Mouse (Mus musculus): ENCODE measurements at regions not wholly inside any gene's neighbourhood (a gene's known extent, or its start where the extent isn't known, plus 50 kb on each side); places are given as distances from the start of the nearest gene placed in this dataset.
A peak's percentile ranks its signal among the peaks of the same experiment; 100 is the strongest.

DNA sequence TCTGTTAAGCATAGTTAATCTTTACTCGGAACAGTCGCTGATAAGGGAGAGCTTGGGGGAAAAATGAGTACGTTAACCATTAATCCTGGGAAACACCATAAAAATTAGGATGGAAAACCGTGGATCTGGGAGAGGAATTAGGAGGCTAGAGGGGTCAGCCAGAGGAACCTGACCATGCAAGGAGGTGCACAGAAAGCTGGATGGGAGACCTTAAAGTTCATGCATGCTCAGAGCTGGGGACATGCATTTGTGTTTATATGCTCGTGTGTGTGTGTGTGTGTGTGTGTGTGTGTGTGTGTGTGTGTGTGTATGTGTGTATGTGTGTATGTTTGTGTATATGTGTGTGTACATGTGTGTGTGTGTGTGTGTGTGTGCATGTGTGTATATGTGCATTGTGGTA lies 143.2 kb upstream of the Irf2bp2 start:
- no peak overlapping the region for H3K4me3 ChIP-seq (ENCODE audit: insufficient read depth, low read length)
- H3K27ac ChIP-seq (ENCODE audit: insufficient read depth, low read length) = peak overlapping the region; percentile 96
- no peak for TF ChIP-seq CTCF (IDR thresholded peaks at IDR 0.05; ENCODE audit: borderline replicate concordance, insufficient read depth, low read length)
- no peak for TF ChIP-seq POLR2A (IDR thresholded peaks at IDR 0.05; ENCODE audit: low read depth, low read length)
- peaks cover 14% of the 10 kb centered on the region for H3K4me1 ChIP-seq (ENCODE audit: control insufficient read depth, insufficient read depth, low read length)

DNA sequence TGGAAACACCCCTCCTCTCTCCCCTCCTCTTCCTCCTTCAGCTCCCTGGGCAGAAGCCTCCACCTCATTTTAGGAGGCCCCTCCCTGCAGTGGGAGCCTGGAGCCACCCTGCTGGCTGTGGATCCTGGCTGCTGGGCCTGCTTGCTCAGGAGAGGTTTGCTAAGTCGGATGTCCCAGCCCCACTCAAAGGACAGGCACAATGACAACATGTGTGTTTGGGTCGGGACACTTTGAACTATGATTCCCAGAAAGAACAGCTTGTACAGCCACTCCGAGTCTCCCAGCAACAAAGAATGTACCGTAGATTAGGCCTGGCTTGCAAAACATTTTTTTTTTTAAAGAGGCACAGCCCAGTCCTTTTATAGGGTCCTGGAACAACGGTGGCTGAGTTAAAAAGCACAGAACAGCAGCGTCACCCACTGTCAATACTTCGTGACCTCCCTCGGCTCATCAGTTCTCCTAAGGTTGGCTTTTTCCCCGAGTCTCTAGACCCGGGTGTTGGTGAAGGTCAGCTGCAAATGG lies 142.7 kb upstream of the Irf2bp2 start:
- no peak for TF ChIP-seq CTCF (IDR thresholded peaks at IDR 0.05; ENCODE audit: borderline replicate concordance, insufficient read depth, low read length)
- TF ChIP-seq POLR2A (IDR thresholded peaks at IDR 0.05; ENCODE audit: low read depth, low read length) = no peak
- Histone ChIP-seq H3K27ac (ENCODE audit: insufficient read depth, low read length) (peak overlapping the region; percentile 96), H3K4me3 (ENCODE audit: insufficient read depth, low read length) (no peak overlapping the region), H3K4me1 (ENCODE audit: control insufficient read depth, insufficient read depth, low read length) (peaks cover 14% of the 10 kb centered on the region)

DNA sequence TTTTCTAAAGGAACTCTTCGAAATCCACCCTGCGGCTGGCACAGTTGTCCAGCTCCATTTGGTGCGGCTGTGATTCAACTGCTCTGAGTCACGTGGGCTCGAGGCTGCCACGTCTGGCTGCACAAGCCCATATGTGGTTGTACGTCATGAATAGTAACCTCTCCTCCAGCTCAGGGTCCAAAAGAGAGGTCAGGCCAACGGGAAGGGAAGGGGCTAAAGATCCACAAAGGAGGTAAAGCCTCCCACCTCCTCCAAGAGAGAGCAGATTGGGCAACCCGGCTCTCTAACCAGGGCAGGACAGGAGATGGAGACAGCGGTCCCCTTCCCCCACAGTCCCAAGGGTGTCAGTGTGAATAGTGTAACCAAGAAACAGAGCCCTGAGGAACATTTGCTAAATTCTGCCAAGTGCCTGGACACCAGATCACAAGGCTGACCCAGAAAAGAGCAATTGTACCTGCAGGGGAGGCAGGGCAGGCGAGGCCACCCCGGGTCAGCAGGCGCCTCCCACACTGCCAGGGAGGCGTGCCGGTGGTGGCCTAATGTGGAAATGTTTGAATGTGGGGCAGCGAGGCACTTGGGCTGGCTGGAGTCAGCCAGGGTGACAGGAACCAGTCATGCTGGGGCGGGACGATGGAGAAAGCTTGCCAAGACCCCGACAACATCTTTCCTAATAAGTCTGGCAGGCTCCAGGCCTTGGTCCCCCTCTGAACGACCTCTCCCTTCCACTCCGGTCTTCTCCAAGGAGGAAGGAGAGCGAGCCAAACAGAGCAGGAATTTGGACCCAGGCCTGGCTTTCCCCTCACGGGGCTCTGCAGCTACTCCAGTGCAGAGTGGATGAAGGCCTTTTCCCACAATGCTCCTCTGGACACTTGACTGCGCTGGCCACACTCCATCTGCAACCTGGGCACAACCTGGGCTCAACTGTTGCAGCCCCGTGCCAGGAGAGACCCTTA lies 142.0 kb upstream of the Irf2bp2 start:
- TF ChIP-seq POLR2A (IDR thresholded peaks at IDR 0.05; ENCODE audit: low read depth, low read length) (peak; percentile 36), CTCF (IDR thresholded peaks at IDR 0.05; ENCODE audit: borderline replicate concordance, insufficient read depth, low read length) (no peak)
- peak overlapping the region; percentile 96 for H3K27ac ChIP-seq (ENCODE audit: insufficient read depth, low read length)
- H3K4me1 ChIP-seq (ENCODE audit: control insufficient read depth, insufficient read depth, low read length) = peaks cover 14% of the 10 kb centered on the region
- H3K4me3 ChIP-seq (ENCODE audit: insufficient read depth, low read length) = no peak overlapping the region

DNA sequence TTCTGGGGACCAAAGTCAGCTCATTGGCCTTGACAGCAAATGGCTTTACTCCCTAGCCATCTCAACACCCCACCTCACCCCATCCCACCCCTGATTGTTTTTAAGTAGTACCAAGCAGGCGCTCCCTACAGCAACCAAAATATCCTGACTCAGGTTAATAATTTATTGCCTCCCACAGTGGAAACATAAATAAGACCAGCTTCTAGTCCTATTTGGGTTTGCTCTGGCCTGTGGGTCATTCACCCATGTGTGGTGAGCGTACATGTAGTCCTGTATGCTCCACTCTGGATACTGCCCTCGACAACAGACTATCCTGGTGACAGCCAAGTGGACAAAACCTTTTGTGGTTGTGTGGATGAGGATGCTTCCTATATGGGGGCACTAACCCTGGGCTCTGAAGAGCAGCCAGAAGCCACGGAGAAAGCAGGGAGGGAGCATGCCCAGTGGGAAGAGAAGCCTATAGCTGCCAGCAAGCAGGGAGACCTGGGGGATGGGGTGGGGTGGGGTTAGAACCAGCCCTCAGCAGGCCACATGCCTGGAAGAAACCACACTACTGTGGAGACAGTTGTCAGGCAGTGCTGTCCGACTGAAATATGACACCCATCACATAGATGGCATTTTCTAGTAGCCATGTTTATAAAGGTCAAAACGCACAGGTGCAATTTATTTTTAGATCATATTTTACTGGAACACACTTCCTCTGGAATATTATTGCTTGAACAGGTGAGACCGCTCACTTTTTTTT lies 141.1 kb upstream of the Irf2bp2 start:
- H3K4me1 ChIP-seq (ENCODE audit: control insufficient read depth, insufficient read depth, low read length) = peaks cover 14% of the 10 kb centered on the region
- H3K4me3 ChIP-seq (ENCODE audit: insufficient read depth, low read length) = no peak overlapping the region
- TF ChIP-seq POLR2A (IDR thresholded peaks at IDR 0.05; ENCODE audit: low read depth, low read length) (no peak), CTCF (IDR thresholded peaks at IDR 0.05; ENCODE audit: borderline replicate concordance, insufficient read depth, low read length) (no peak)
- H3K27ac ChIP-seq (ENCODE audit: insufficient read depth, low read length) = peak overlapping the region; percentile 96

DNA sequence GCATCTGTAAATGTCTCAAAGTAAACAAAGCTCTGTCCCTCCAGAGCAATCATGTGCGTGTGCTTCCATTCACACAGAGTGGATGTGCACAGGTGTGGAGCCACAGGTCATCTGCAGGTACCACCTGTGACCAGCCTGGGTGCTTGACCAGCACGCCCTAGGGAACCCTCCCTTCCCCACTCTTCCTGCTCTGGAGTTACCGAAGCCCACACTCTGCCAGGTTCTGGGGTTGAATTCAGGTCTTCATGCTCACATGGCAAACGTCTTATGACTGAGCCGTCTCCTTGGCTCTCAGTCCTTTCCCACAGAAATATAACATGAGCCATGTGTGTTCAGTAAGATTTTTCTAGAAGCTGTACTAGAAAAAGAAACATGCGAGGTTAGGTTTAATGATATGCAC lies 140.0 kb upstream of the Irf2bp2 start:
- Histone ChIP-seq H3K4me1 (ENCODE audit: control insufficient read depth, insufficient read depth, low read length) (peaks cover 14% of the 10 kb centered on the region), H3K4me3 (ENCODE audit: insufficient read depth, low read length) (no peak overlapping the region), H3K27ac (ENCODE audit: insufficient read depth, low read length) (peak overlapping the region; percentile 24; the same call in 1 of the 2 replicates)
- TF ChIP-seq CTCF (IDR thresholded peaks at IDR 0.05; ENCODE audit: borderline replicate concordance, insufficient read depth, low read length) (no peak), POLR2A (IDR thresholded peaks at IDR 0.05; ENCODE audit: low read depth, low read length) (no peak)

DNA sequence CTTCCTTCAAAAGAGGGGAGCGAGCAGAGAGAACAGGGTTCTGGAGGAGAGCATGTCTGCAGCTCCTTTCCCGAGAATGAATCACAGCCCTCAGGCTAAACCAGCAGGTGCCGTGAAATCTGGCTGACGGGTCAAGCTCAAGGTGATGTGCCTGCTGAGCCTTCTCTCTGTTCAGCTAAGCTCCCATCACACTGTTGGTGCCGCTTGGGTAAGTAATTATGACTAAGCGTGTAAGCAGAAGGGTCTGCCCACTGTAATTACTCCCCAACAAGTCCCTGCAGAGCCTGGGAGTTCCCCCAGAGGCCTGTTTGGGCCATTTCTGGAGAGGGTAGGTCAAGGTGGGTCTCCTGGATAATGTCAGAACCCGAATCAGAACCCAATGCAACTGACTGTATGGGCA lies 139.5 kb upstream of the Irf2bp2 start:
- TF ChIP-seq CTCF (IDR thresholded peaks at IDR 0.05; ENCODE audit: borderline replicate concordance, insufficient read depth, low read length) (no peak), POLR2A (IDR thresholded peaks at IDR 0.05; ENCODE audit: low read depth, low read length) (no peak)
- Histone ChIP-seq H3K4me3 (ENCODE audit: insufficient read depth, low read length) (no peak overlapping the region), H3K4me1 (ENCODE audit: control insufficient read depth, insufficient read depth, low read length) (peaks cover 14% of the 10 kb centered on the region), H3K27ac (ENCODE audit: insufficient read depth, low read length) (0 out of 2 replicates have a peak overlapping the region, but pooled peaks have one; percentile 24)

DNA sequence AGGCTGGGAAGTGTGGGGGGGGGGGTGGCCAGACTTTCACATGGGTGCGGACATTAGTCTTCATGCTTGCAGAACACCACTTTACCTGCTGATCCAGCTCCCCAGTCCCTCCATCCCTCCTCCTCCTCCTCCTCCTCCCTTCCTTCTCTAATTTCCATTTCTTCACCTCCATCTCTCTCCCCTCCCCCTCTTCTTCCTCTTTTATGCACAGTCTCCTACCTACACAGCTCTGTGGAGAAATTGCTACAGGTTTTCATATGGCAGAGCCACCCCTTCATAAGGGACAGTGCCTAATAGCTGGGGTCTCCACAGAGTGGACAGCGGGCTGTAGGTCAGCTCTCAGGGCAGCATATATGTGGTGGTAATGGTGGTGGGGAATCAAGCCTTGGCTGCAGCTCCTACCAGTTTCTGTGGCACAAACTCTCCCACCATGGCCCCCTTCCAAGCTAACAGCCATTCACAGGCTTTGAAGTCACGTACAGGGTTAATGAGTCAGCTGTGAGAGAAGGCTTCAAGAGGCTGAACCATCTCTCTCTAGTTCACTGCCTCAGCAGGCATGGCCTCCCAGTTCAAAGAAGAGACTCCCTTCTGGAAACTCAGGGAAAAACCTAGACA lies 136.3 kb upstream of the Irf2bp2 start:
- TF ChIP-seq POLR2A (IDR thresholded peaks at IDR 0.05; ENCODE audit: low read depth, low read length) = no peak
- TF ChIP-seq CTCF (IDR thresholded peaks at IDR 0.05; ENCODE audit: borderline replicate concordance, insufficient read depth, low read length) = no peak
- no peak overlapping the region for H3K27ac ChIP-seq (ENCODE audit: insufficient read depth, low read length)
- no peak overlapping the region for H3K4me3 ChIP-seq (ENCODE audit: insufficient read depth, low read length)
- peaks cover 5% of the 10 kb centered on the region for H3K4me1 ChIP-seq (ENCODE audit: control insufficient read depth, insufficient read depth, low read length)

DNA sequence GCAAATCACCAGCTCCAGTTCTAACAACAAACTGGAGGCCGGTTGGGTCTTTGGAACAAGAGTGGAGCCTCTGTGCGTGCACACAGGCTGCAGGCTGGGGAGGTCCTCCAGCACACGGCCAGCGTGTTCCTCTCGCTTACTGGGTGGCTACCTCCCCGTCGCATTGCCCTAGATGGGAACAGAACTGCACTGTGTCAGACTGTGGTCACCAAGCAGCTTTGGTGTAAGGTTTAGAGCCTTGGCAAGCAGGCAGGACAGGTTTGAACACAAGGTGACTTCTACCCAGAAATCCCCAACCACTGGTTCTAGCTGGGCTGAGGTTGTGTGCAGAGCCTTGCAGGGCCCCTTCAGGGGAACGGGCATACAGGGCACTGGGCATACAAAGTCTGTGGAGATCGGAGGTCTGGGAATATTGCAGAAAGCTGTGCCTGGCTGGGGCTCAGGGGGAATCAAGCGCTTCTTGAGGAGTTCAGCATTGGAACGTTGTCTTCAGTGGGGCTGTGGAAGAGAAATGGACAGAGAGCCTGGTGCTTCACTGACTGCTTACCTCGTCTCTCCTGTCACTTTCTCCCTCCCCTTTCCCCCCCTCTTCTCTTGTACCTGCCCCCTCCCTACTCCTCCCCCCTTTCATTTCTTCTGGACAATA lies 135.3 kb upstream of the Irf2bp2 start:
- Histone ChIP-seq H3K4me1 (ENCODE audit: control insufficient read depth, insufficient read depth, low read length) (no peaks in the 10 kb centered on the region; the same call in 1 of the 2 replicates), H3K27ac (ENCODE audit: insufficient read depth, low read length) (no peak overlapping the region)

DNA sequence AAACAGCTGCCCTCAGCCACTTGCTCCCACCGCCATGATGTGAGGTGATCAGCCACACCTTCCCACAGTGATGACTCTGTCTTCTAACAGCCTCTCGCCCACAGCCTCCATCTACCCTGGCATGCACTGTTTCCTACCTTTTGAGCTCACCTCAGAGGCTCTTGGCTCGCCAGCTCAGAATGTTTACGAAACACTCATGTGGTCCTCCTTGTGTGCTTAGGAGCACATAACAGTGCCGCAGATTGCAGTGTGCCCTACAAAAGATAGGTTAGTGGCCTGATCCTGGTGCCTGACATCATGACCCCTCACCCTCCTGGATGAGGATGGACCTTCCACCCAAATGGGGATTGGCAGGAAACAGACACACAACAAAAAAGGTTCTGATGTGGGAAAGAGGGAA lies 134.3 kb upstream of the Irf2bp2 start:
- Histone ChIP-seq H3K4me3 (ENCODE audit: insufficient read depth, low read length) (no peak overlapping the region), H3K4me1 (ENCODE audit: control insufficient read depth, insufficient read depth, low read length) (no peaks in the 10 kb centered on the region; the same call in 1 of the 2 replicates), H3K27ac (ENCODE audit: insufficient read depth, low read length) (no peak overlapping the region)
- TF ChIP-seq POLR2A (IDR thresholded peaks at IDR 0.05; ENCODE audit: low read depth, low read length) (no peak), CTCF (IDR thresholded peaks at IDR 0.05; ENCODE audit: borderline replicate concordance, insufficient read depth, low read length) (no peak)

More for the DNA sequence above, 135.3 kb upstream of the Irf2bp2 start:
- H3K4me3 ChIP-seq (ENCODE audit: insufficient read depth, low read length) = no peak overlapping the region
- TF ChIP-seq POLR2A (IDR thresholded peaks at IDR 0.05; ENCODE audit: low read depth, low read length) = no peak
- no peak for TF ChIP-seq CTCF (IDR thresholded peaks at IDR 0.05; ENCODE audit: borderline replicate concordance, insufficient read depth, low read length)

Measured in embryonic fibroblast, embryonic 13.5 days (primary cell).